Comparison of ENCODE assay signal across 8 mouse cellular contexts in genomic region chr11:101665636-101665992, GRCm38 (mm10). TPM values are rescaled to one million over a fixed set of nuclear protein-coding genes. Genes with fewer than 3 reads are reported as not detected.
DNase-seq lines count a peak whose midpoint lies in the region; ATAC-seq lines count a peak whose summit lies in the region.

No protein-coding gene starts in this region.

- ATAC-seq in cerebellum, adult (ENCODE audit: insufficient number of reproducible peaks, low FRiP score, low TSS enrichment), result peak; percentile 12; the same call in 1 of the 2 replicates
- ATAC-seq in limb, embryonic 15.5 days (ENCODE audit: insufficient number of reproducible peaks, low FRiP score, low TSS enrichment, low read depth), result no peak; the same call in 1 of the 2 replicates
- no peak; the same call in 1 of the 2 replicates for ATAC-seq in stomach, embryonic 16.5 days (ENCODE audit: insufficient read depth, low FRiP score)

- H3K4me1 ChIP-seq in limb, embryonic 15.5 days, result peaks cover 17% of the 10 kb centered on the region; the same call in 1 of the 2 replicates
- H3K4me1 ChIP-seq in stomach, embryonic 16.5 days (ENCODE audit: control insufficient read depth, insufficient read depth, low read length), result peaks cover 15% of the 10 kb centered on the region

- H3K9me3 ChIP-seq in limb, embryonic 15.5 days, result no peaks in the 10 kb centered on the region
- H3K9me3 ChIP-seq in stomach, embryonic 16.5 days (replicated peaks; ENCODE audit: control insufficient read depth, low read length), result no peaks in the 10 kb centered on the region

- under 1% methylated on average over 24 of the region's 24 CpGs for WGBS in limb, embryonic 15.5 days
- under 1% methylated on average over 24 of the region's 24 CpGs for WGBS in stomach, embryonic 16.5 days

- peak overlapping the region; percentile 93 for H3K4me2 ChIP-seq in limb, embryonic 15.5 days
- peak overlapping the region; percentile 86 for H3K4me2 ChIP-seq in stomach, embryonic 16.5 days (ENCODE audit: low read depth, low read length)

- no peaks in the 10 kb centered on the region for H3K36me3 ChIP-seq in limb, embryonic 15.5 days
- H3K36me3 ChIP-seq in stomach, embryonic 16.5 days (ENCODE audit: control insufficient read depth, insufficient read depth, low read length), result no peaks in the 10 kb centered on the region

- H3K27ac ChIP-seq in limb, embryonic 15.5 days, result peak overlapping the region; percentile 82
- H3K27ac ChIP-seq in stomach, embryonic 16.5 days (ENCODE audit: low read length), result peak overlapping the region; percentile 78

- DNase-seq in cerebellum, adult 8-10 months, result no peak
- peak; percentile 68 for DNase-seq in right cerebral cortex, postnatal 14 days
- no peak for DNase-seq in right cerebral cortex, postnatal 10 days (ENCODE audit: low spot score in 2 of 2)
- no peak for DNase-seq in T-cell, adult 2 months (ENCODE audit: low spot score)
- no peak for DNase-seq in right cerebral cortex, postnatal 4 days

- H3K9ac ChIP-seq in limb, embryonic 15.5 days, result peak overlapping the region; percentile 35; the same call in 1 of the 2 replicates
- H3K9ac ChIP-seq in stomach, embryonic 16.5 days (ENCODE audit: low read length), result peak overlapping the region; percentile 76

- H3K27me3 ChIP-seq in limb, embryonic 15.5 days, result peaks cover 9% of the 10 kb centered on the region; the same call in 1 of the 2 replicates
- H3K27me3 ChIP-seq in stomach, embryonic 16.5 days (ENCODE audit: control insufficient read depth, insufficient read depth, low read length), result no peaks in the 10 kb centered on the region

- peak overlapping the region; percentile 59 for H3K4me3 ChIP-seq in limb, embryonic 15.5 days
- peak overlapping the region; percentile 58 for H3K4me3 ChIP-seq in stomach, embryonic 16.5 days (replicated peaks; ENCODE audit: low read length)

RNA-seq across cellular contexts. Expression of gene Arl4d, which starts 0.3 kb away (rescaled TPM):
- 6.1 and 7.2 TPM in 2 replicates for polyA plus RNA-seq in limb, embryonic 15.5 days (2015; fragmentation: Nextera tagmentation; extraction: Ambion mirVana)
- 8.2 and 8.5 TPM in 2 replicates for polyA plus RNA-seq in stomach, embryonic 16.5 days (2015; fragmentation: Nextera tagmentation; extraction: Ambion mirVana)

RNA-seq across cellular contexts. Expression of gene Rdm1, which starts 38.6 kb away (rescaled TPM):
- polyA plus RNA-seq in limb, embryonic 15.5 days (2015; fragmentation: Nextera tagmentation; extraction: Ambion mirVana), result 44.1 and 47.8 TPM in 2 replicates
- 39.6 and 40.8 TPM in 2 replicates for polyA plus RNA-seq in stomach, embryonic 16.5 days (2015; fragmentation: Nextera tagmentation; extraction: Ambion mirVana)
